Mouse (Mus musculus) cerebellum, adult 8-10 months (tissue): ENCODE data around the gene Lpcat1.

Experiments used
- DNase-seq: peaks from one replicate; pipeline ENCODE4 v3.0.0; 2022

Gene Lpcat1

DNA sequence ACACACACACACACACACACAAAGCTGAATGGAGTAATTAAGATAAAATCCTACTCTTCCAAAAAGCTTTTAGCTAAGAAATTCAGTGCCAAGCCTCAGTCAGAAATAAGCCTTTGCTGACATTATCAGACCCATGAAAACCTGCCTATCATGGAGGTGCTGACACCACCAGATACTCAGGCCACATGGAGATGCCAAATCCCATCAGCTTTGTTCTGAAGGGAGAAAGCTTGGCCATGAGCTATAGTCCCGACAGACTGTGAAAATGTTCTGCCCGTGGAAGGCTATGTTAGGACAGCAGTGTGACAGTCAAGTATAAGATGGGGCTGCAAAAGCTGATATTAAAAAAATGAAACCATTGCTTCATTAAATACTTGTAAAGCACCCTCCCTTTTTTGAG lies 19.5 kb upstream of the Lpcat1 start:
- DNase-seq: no peak

DNA sequence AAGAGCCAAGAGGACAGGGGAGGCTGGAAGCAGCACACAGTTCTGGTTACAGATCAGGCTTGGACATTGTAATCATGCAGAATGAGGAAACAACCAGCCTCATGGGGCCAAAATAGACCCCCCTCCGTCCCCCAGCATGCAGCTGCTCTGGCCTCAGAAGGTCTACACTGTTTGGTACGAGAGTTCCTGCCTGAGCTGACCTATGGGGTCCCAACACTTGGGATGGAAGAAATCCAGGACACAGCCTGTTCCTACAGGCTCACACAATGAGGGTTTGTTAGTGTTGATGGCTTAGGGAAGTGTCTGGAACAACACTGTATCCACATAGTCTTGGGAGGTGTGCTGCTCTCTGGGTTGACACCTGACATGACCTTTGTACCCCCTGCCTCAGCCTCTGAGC lies 18.8 kb upstream of the Lpcat1 start:
- no peak for DNase-seq

- no peak for DNase-seq
These were observed 18.3 kb upstream of the Lpcat1 start for GRCm38 (mm10) chr13:73448723-73449122.

GRCm38 (mm10) chr13:73453503-73454217 lies 13.3 kb upstream of the Lpcat1 start:
- no peak for DNase-seq

GRCm38 (mm10) chr13:73455328-73455727 lies 11.7 kb upstream of the Lpcat1 start:
- no peak for DNase-seq

DNA sequence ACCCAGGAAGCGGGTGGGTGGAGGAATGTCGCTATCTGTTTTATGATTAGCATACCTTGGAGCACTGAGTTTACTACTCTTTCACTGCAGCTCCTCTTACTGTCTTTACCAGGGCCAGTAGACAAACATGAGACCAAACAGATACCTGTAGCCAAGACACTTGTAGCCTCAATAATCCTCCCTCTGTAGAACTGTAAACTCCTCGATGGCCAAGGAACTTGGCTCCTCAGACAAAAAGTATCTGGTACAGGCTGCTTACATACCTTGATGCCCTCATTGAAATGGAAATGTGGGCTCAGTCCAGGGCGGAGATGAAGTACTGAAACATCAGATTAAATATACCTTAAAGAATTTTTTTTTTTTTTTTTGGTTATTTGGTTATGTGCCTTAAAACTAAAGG lies 9.7 kb upstream of the Lpcat1 start:
- DNase-seq: no peak

DNA sequence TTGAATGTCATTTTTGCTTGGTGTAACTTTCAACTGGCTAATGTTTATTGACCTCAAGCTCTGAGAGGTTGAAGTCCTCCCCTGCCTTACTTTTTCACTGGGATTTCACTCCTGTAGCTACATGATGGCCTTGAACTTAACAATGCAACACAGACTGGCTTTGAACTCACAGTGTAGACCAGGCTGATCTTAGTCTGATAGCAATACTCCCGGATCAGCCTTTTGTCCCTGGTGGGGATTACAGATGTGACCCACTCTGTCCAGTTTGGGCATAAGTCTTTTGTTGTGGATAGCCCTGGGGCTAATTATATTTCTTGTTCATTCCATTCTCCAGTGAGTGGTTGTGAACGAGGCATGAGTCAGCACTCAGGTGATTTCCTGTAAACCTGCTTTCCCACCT lies 9.3 kb upstream of the Lpcat1 start:
- no peak for DNase-seq

- DNase-seq: no peak
These were observed 8.3 kb upstream of the Lpcat1 start for GRCm38 (mm10) chr13:73458719-73459118.

GRCm38 (mm10) chr13:73459189-73459850 lies 7.7 kb upstream of the Lpcat1 start:
- DNase-seq: no peak

- DNase-seq: no peak
These were observed 5.4 kb upstream of the Lpcat1 start for GRCm38 (mm10) chr13:73461551-73461950.

DNA sequence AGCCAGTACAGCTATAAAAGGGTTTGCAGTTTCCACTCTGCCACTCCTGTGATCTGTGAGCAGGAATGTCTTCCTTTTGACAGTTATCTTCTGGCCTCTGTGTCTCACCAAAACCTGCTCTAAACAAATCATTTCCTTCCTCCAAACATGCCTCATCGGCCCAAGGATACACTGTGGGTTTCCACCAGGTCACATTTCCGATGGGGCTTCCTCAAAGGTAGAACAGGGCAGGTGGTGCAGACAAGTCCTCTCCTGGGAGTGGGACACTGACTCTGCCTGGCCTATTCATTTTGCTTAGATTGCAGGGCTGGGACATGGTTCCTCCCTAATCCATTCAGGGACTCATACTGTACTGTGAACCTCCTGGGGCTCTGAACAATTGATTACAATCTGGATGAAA lies 1.8 kb upstream of the Lpcat1 start:
- DNase-seq: no peak

GRCm38 (mm10) chr13:73466411-73466810 lies 586 bp upstream of the Lpcat1 start:
- DNase-seq: peak; percentile 12

- peak; percentile 52 for DNase-seq
These were observed 632 bp downstream of the Lpcat1 start for GRCm38 (mm10) chr13:73467421-73468237.

- DNase-seq: no peak
These were observed 1.8 kb downstream of the Lpcat1 start for GRCm38 (mm10) chr13:73468834-73469233.

GRCm38 (mm10) chr13:73469257-73469967 lies 2.4 kb downstream of the Lpcat1 start:
- peak; percentile 8 for DNase-seq

DNA sequence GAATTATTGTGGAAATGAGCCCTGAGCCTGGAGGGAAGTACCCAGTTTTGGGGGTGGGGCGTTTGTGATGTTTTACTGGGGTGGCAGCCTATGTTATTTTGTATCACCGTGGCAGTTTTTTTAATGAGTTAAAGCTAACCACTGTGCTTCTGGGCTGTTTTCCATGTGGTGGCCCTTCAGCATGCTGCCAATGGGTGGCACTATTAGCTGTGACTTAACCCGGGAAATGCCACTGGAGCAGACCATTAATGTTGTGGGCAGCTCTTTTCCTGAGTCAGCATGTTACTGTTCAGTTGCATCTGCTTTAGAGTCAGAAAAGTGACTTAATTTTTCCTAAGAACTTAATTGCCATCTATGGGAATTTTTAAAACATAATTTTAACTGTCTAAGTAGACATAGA lies 5.5 kb downstream of the Lpcat1 start:
- DNase-seq: no peak

GRCm38 (mm10) chr13:73473746-73474145 lies 6.7 kb downstream of the Lpcat1 start:
- no peak for DNase-seq

DNA sequence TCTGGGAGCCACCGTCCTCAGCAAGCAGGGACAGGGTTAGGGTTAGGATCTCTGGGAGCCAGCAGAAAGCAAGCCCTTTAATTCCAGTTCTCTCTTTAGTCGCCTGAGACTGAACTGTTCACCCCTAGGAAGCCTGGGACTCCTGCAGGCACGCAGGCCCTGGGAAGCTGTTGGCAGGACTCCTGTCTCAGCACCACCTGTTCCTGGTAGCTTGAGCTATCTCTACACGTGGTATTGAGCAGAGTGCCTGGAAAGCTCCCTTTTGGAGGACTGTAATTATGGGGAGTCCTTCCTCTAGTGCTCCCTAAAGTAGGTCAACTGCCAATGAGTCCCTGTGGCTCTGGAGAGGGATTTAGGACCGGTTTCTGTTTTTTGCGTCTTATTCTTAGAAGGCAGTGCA lies 7.2 kb downstream of the Lpcat1 start:
- peak; percentile 59 for DNase-seq

- peak; percentile 6 for DNase-seq
These were observed 8.3 kb downstream of the Lpcat1 start for GRCm38 (mm10) chr13:73475058-73475980.

DNA sequence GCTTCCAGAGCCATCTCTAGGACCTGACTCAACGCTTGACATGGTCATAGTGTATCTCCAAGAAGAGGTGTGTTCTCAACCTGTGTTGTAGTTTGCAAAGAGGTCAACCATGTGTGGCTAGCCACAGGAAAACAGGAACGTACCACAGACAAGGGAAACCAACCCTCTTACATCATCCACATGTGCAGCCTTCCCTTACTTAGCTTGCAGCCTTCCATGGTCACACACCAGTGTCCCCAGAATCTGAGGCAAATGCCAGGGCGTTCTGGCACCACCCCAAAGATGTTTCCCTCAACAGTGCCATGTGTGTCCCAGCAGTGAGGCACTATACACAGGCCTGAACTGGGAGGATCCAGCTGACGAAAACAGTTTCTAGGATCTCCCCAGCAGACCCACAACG lies 9.3 kb downstream of the Lpcat1 start:
- DNase-seq: peak; percentile 19

- DNase-seq: no peak
These were observed 9.8 kb downstream of the Lpcat1 start for GRCm38 (mm10) chr13:73476796-73477195.

DNA sequence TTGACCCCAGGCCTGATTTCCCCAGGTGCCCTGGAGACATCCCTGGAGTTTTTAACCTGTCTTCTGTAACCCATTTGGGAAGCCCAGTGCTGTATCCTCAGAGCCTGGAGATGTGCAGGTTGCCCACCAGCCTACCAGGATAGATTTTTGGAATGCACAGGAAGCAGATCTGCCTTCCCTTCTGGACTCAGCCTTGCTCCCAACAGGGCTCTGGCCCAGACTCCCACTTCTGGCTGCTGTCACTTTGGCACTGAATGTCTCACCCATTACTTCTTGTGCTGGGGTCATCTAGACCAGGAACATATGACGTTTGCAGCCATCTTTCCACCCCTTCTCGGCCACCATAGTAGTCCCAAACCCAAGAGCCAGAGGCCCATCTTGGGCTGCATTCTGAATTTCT lies 10.8 kb downstream of the Lpcat1 start:
- peak; percentile 37 for DNase-seq
